Mouse (Mus musculus): ENCODE measurements at regions not wholly inside any gene's neighbourhood (a gene's known extent, or its start where the extent isn't known, plus 50 kb on each side); places are given as distances from the start of the nearest gene placed in this dataset.
A peak's percentile ranks its signal among the peaks of the same experiment; 100 is the strongest.

GRCm38 (mm10) chr15:65646470-65646869 lies 631.8 kb upstream of the Gm21961 start:
- Histone ChIP-seq H3K4me1 (replicated peaks; ENCODE audit: control insufficient read depth, insufficient read depth, low read length) (0 out of 2 replicates have a peak, but pooled peaks cover 2% of the 10 kb centered on the region), H3K9me3 (ENCODE audit: control insufficient read depth, low read length) (no peaks in the 10 kb centered on the region), H3K4me3 (replicated peaks; ENCODE audit: low read length) (no peak overlapping the region), H3K9ac (replicated peaks; ENCODE audit: low read depth, low read length) (no peak overlapping the region), H3K36me3 (ENCODE audit: control insufficient read depth, insufficient read depth) (no peaks in the 10 kb centered on the region), H3K27ac (ENCODE audit: low read length) (no peak overlapping the region), H3K4me2 (ENCODE audit: low read length) (no peak overlapping the region), H3K27me3 (replicated peaks; ENCODE audit: control insufficient read depth, insufficient read depth, low read length) (no peaks in the 10 kb centered on the region)
- no peak for ATAC-seq
- WGBS, result 35% methylated on average over 2 of the region's 2 CpGs

GRCm38 (mm10) chr15:65639484-65639883 lies 624.8 kb upstream of the Gm21961 start:
- no peak overlapping the region for H3K4me2 ChIP-seq (ENCODE audit: low read length)
- H3K36me3 ChIP-seq (ENCODE audit: control insufficient read depth, insufficient read depth), result no peaks in the 10 kb centered on the region
- ATAC-seq, result no peak
- H3K9ac ChIP-seq (replicated peaks; ENCODE audit: low read depth, low read length), result no peak overlapping the region
- H3K27me3 ChIP-seq (replicated peaks; ENCODE audit: control insufficient read depth, insufficient read depth, low read length), result no peaks in the 10 kb centered on the region
- 6% methylated on average over 2 of the region's 2 CpGs for WGBS
- H3K9me3 ChIP-seq (ENCODE audit: control insufficient read depth, low read length), result no peaks in the 10 kb centered on the region
- H3K4me3 ChIP-seq (replicated peaks; ENCODE audit: low read length), result no peak overlapping the region
- no peak overlapping the region for H3K27ac ChIP-seq (ENCODE audit: low read length)
- H3K4me1 ChIP-seq (replicated peaks; ENCODE audit: control insufficient read depth, insufficient read depth, low read length), result no peaks in the 10 kb centered on the region

- Histone ChIP-seq H3K9ac (replicated peaks; ENCODE audit: low read depth, low read length) (no peak overlapping the region), H3K27me3 (replicated peaks; ENCODE audit: control insufficient read depth, insufficient read depth, low read length) (no peaks in the 10 kb centered on the region), H3K27ac (ENCODE audit: low read length) (no peak overlapping the region), H3K36me3 (ENCODE audit: control insufficient read depth, insufficient read depth) (no peaks in the 10 kb centered on the region), H3K4me2 (ENCODE audit: low read length) (no peak overlapping the region), H3K4me1 (replicated peaks; ENCODE audit: control insufficient read depth, insufficient read depth, low read length) (no peaks in the 10 kb centered on the region), H3K9me3 (ENCODE audit: control insufficient read depth, low read length) (no peaks in the 10 kb centered on the region), H3K4me3 (replicated peaks; ENCODE audit: low read length) (no peak overlapping the region)
- WGBS, result 51% methylated on average over 6 of the region's 6 CpGs
- ATAC-seq, result peak; percentile 86
These were observed 622.9 kb upstream of the Gm21961 start for GRCm38 (mm10) chr15:65637520-65638184.

GRCm38 (mm10) chr15:65632440-65632839 lies 617.7 kb upstream of the Gm21961 start:
- no peak overlapping the region for H3K27ac ChIP-seq (ENCODE audit: low read length)
- no peak overlapping the region for H3K4me2 ChIP-seq (ENCODE audit: low read length)
- no peaks in the 10 kb centered on the region for H3K9me3 ChIP-seq (ENCODE audit: control insufficient read depth, low read length)
- no peak for ATAC-seq
- no peaks in the 10 kb centered on the region for H3K27me3 ChIP-seq (replicated peaks; ENCODE audit: control insufficient read depth, insufficient read depth, low read length)
- H3K36me3 ChIP-seq (ENCODE audit: control insufficient read depth, insufficient read depth), result no peaks in the 10 kb centered on the region
- WGBS, result 84% methylated on average over 5 of the region's 5 CpGs
- no peak overlapping the region for H3K4me3 ChIP-seq (replicated peaks; ENCODE audit: low read length)
- H3K4me1 ChIP-seq (replicated peaks; ENCODE audit: control insufficient read depth, insufficient read depth, low read length), result no peaks in the 10 kb centered on the region
- no peak overlapping the region for H3K9ac ChIP-seq (replicated peaks; ENCODE audit: low read depth, low read length)

- 90% methylated on average over 1 of the region's 1 CpGs for WGBS
These were observed 615.8 kb upstream of the Gm21961 start for GRCm38 (mm10) chr15:65630476-65630875.

GRCm38 (mm10) chr15:65592718-65593477 lies 578.2 kb upstream of the Gm21961 start:
- Histone ChIP-seq H3K9ac (replicated peaks; ENCODE audit: low read depth, low read length) (no peak overlapping the region), H3K4me3 (replicated peaks; ENCODE audit: low read length) (no peak overlapping the region), H3K4me2 (ENCODE audit: low read length) (no peak overlapping the region), H3K36me3 (ENCODE audit: control insufficient read depth, insufficient read depth) (no peaks in the 10 kb centered on the region), H3K27me3 (replicated peaks; ENCODE audit: control insufficient read depth, insufficient read depth, low read length) (no peaks in the 10 kb centered on the region), H3K9me3 (ENCODE audit: control insufficient read depth, low read length) (no peaks in the 10 kb centered on the region), H3K4me1 (replicated peaks; ENCODE audit: control insufficient read depth, insufficient read depth, low read length) (no peaks in the 10 kb centered on the region), H3K27ac (ENCODE audit: low read length) (no peak overlapping the region)
- WGBS, result 22% methylated on average over 2 of the region's 2 CpGs
- peak; percentile 98 for ATAC-seq

More at GRCm38 (mm10) chr15:65630476-65630875, 615.8 kb upstream of the Gm21961 start:
- no peaks in the 10 kb centered on the region for H3K36me3 ChIP-seq (ENCODE audit: control insufficient read depth, insufficient read depth)
- no peaks in the 10 kb centered on the region for H3K9me3 ChIP-seq (ENCODE audit: control insufficient read depth, low read length)
- H3K27ac ChIP-seq (ENCODE audit: low read length), result no peak overlapping the region
- no peak overlapping the region for H3K4me3 ChIP-seq (replicated peaks; ENCODE audit: low read length)
- H3K9ac ChIP-seq (replicated peaks; ENCODE audit: low read depth, low read length), result no peak overlapping the region
- H3K4me2 ChIP-seq (ENCODE audit: low read length), result no peak overlapping the region
- H3K4me1 ChIP-seq (replicated peaks; ENCODE audit: control insufficient read depth, insufficient read depth, low read length), result no peaks in the 10 kb centered on the region
- no peaks in the 10 kb centered on the region for H3K27me3 ChIP-seq (replicated peaks; ENCODE audit: control insufficient read depth, insufficient read depth, low read length)
- ATAC-seq, result no peak

- Histone ChIP-seq H3K9me3 (ENCODE audit: control insufficient read depth, low read length) (no peaks in the 10 kb centered on the region), H3K27ac (ENCODE audit: low read length) (no peak overlapping the region), H3K4me2 (ENCODE audit: low read length) (no peak overlapping the region), H3K9ac (replicated peaks; ENCODE audit: low read depth, low read length) (no peak overlapping the region), H3K36me3 (ENCODE audit: control insufficient read depth, insufficient read depth) (no peaks in the 10 kb centered on the region), H3K27me3 (replicated peaks; ENCODE audit: control insufficient read depth, insufficient read depth, low read length) (no peaks in the 10 kb centered on the region), H3K4me3 (replicated peaks; ENCODE audit: low read length) (no peak overlapping the region), H3K4me1 (replicated peaks; ENCODE audit: control insufficient read depth, insufficient read depth, low read length) (no peaks in the 10 kb centered on the region)
- 71% methylated on average over 2 of the region's 2 CpGs for WGBS
- ATAC-seq, result peak; percentile 40; the same call in 1 of the 2 replicates
These were observed 570.9 kb upstream of the Gm21961 start for GRCm38 (mm10) chr15:65585566-65585965.

GRCm38 (mm10) chr15:65579353-65579752 lies 564.6 kb upstream of the Gm21961 start:
- no peak for ATAC-seq
- H3K36me3 ChIP-seq (ENCODE audit: control insufficient read depth, insufficient read depth), result no peaks in the 10 kb centered on the region
- H3K27me3 ChIP-seq (replicated peaks; ENCODE audit: control insufficient read depth, insufficient read depth, low read length), result no peaks in the 10 kb centered on the region
- H3K4me2 ChIP-seq (ENCODE audit: low read length), result no peak overlapping the region
- H3K9me3 ChIP-seq (ENCODE audit: control insufficient read depth, low read length), result no peaks in the 10 kb centered on the region
- WGBS, result 88% methylated on average over 1 of the region's 1 CpGs
- no peak overlapping the region for H3K27ac ChIP-seq (ENCODE audit: low read length)
- no peak overlapping the region for H3K9ac ChIP-seq (replicated peaks; ENCODE audit: low read depth, low read length)
- H3K4me3 ChIP-seq (replicated peaks; ENCODE audit: low read length), result no peak overlapping the region
- no peaks in the 10 kb centered on the region for H3K4me1 ChIP-seq (replicated peaks; ENCODE audit: control insufficient read depth, insufficient read depth, low read length)

- no peaks in the 10 kb centered on the region for H3K36me3 ChIP-seq (ENCODE audit: control insufficient read depth, insufficient read depth)
- H3K9me3 ChIP-seq (ENCODE audit: control insufficient read depth, low read length), result no peaks in the 10 kb centered on the region
- no peak for ATAC-seq
- H3K4me1 ChIP-seq (replicated peaks; ENCODE audit: control insufficient read depth, insufficient read depth, low read length), result no peaks in the 10 kb centered on the region
- H3K27ac ChIP-seq (ENCODE audit: low read length), result no peak overlapping the region
- H3K27me3 ChIP-seq (replicated peaks; ENCODE audit: control insufficient read depth, insufficient read depth, low read length), result no peaks in the 10 kb centered on the region
- 91% methylated on average over 2 of the region's 2 CpGs for WGBS
- H3K4me2 ChIP-seq (ENCODE audit: low read length), result no peak overlapping the region
- no peak overlapping the region for H3K4me3 ChIP-seq (replicated peaks; ENCODE audit: low read length)
- no peak overlapping the region for H3K9ac ChIP-seq (replicated peaks; ENCODE audit: low read depth, low read length)
These were observed 553.2 kb upstream of the Gm21961 start for GRCm38 (mm10) chr15:65567931-65568330.
